Mouse (Mus musculus) embryonic facial prominence, embryonic 11.5 days (tissue): ENCODE results near the gene Crkl. TPM values are rescaled to one million over a fixed set of nuclear protein-coding genes. Genes with fewer than 3 reads are reported as not detected.

ENCODE experiments used
- ATAC-seq: fragments of 200-750 bp; cut with Nextera tagmentation; replicated peaks from 2 replicates; pipeline ENCODE4 v1.8.0; 2017; ENCODE audit warnings: low read depth; ENCODE audit not compliant: insufficient number of reproducible peaks, low FRiP score, low TSS enrichment
- DNase-seq: peaks from one replicate; pipeline ENCODE4 v3.0.0-alpha.2; 2015; ENCODE audit warnings: low spot score
- H3K27ac ChIP-seq: fragments of 300-500 bp; sonication (generic); replicated peaks from 2 replicates; pipeline ENCODE4 v1.5.1; 2014; ENCODE audit warnings: mild to moderate bottlenecking, low read depth, low read length, control low read depth
- H3K27me3 ChIP-seq: fragments of 300-500 bp; sonication (generic); 2 replicates; pipeline ENCODE4 v1.6.1; 2014; ENCODE audit warnings: mild to moderate bottlenecking, low read length, moderate library complexity, mixed read lengths; ENCODE audit not compliant: control insufficient read depth, insufficient read depth
- H3K36me3 ChIP-seq: fragments of 300-500 bp; sonication (generic); replicated peaks from 2 replicates; pipeline ENCODE4 v1.6.1; 2014; ENCODE audit warnings: low read depth, mild to moderate bottlenecking, low read length, moderate library complexity, mixed read lengths; ENCODE audit not compliant: control insufficient read depth, insufficient read depth
- H3K4me1 ChIP-seq: fragments of 300-500 bp; sonication (generic); 2 replicates; pipeline ENCODE4 v1.6.1; 2014; ENCODE audit warnings: low read length, mixed read lengths; ENCODE audit not compliant: control insufficient read depth, insufficient read depth
- H3K4me2 ChIP-seq: fragments of 300-500 bp; sonication (generic); 2 replicates; pipeline ENCODE4 v1.6.1; 2014; ENCODE audit warnings: low read depth, mild to moderate bottlenecking, control low read depth, low read length, moderate library complexity
- H3K4me3 ChIP-seq: fragments of 300-500 bp; sonication (generic); 2 replicates; pipeline ENCODE4 v1.5.1; 2014; ENCODE audit warnings: low read depth, low read length, control low read depth
- H3K9ac ChIP-seq: fragments of 300-500 bp; sonication (generic); replicated peaks from 2 replicates; pipeline ENCODE4 v1.6.1; 2014; ENCODE audit warnings: mild to moderate bottlenecking, control low read depth, low read length
- H3K9me3 ChIP-seq: fragments of 300-500 bp; sonication (generic); replicated peaks from 2 replicates; pipeline ENCODE4 v1.6.1; 2016; ENCODE audit warnings: mild to moderate bottlenecking, low read length, inconsistent platforms, mixed read lengths; ENCODE audit not compliant: control insufficient read depth
- WGBS: fragments of 180-500 bp; shearing (Covaris S2); extraction: QIAGEN DNeasy Blood & Tissue Kit; methylation state at CpG from one replicate; pipeline ENCODE4 v1.1.7; 2014; 5-methylcytosine and 5-hydroxymethylcytosine counted together
- polyA plus RNA-seq: library from polyadenylated mRNA; unstranded; fragments of >200 nt; fragmentation: Nextera tagmentation; extraction: Ambion mirVana; gene quantifications from 2 replicates; pipeline ENCODE4 v1.2.1, GENCODE M21; 2014

Gene Crkl
- polyA plus RNA-seq, 1 experiment from 2014 or later = 85.1 TPM

DNA sequence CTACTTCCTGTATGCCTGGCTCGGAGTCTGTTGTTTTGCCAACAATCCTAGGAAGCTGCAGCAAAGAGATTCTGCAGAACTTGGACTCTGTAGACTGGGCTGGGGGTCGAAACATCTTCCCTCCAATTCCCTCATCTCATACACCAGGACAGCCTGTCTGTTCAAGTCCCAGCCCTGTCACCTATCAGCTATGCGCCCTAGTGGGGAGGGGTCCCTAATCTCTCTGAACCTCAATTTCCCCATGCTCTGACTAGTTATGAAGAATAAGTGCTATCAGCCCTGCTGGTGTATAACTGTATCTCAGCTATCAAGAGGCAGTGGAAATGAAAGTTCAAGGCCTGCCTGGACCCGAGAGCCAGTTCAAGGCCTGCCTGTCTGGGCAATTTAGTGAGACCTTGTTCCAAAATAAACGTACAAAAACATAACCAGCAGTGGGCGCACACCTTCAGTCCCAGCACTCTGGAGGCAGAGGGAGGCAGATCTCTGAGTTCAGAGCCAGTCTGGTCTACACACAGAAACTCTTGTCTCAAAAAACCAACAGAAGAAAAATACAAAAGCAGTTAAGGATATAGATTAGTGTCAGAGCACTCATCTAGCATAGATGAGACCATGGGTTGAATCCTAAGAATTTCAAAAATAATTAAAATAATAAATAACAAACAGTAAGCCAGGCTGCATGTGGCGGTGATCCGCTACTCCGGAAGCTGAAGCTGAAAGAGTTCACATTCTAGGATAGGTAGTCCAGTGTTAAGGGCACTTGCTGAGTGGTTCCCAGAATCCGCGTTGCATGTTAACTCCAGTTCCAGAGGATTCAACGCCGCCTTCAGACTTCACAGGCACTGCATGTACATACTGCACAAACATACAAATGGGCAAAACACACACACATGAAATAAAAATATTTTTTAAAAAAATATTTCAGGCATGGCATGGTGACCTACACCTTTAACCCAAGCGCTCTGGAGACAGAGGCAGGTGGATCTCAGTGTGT, 37.0 kb downstream of the Crkl start:
- Histone ChIP-seq H3K27me3 (peaks cover 3% of the 10 kb centered on the region), H3K4me2 (peak overlapping the region; percentile 83), H3K9ac (no peak overlapping the region), H3K4me1 (peaks cover 3% of the 10 kb centered on the region; the same call in 1 of the 2 replicates), H3K27ac (no peak overlapping the region), H3K9me3 (no peaks in the 10 kb centered on the region), H3K36me3 (no peaks in the 10 kb centered on the region; the same call in none of the 2 replicates), H3K4me3 (peak overlapping the region; percentile 40)
- 46% methylated on average over 14 of the region's 14 CpGs for WGBS
- ATAC-seq (peak; percentile 1; the same call in 1 of the 2 replicates), DNase-seq (peak; percentile 43)

GRCm38 (mm10) chr16:17489469-17490111, 37.8 kb downstream of the Crkl start, which contains the start of gene Aifm3:
Gene Aifm3, plus strand, starts transcription at chr16:17489611.
- WGBS = under 1% methylated on average over 47 of the region's 47 CpGs

DNA sequence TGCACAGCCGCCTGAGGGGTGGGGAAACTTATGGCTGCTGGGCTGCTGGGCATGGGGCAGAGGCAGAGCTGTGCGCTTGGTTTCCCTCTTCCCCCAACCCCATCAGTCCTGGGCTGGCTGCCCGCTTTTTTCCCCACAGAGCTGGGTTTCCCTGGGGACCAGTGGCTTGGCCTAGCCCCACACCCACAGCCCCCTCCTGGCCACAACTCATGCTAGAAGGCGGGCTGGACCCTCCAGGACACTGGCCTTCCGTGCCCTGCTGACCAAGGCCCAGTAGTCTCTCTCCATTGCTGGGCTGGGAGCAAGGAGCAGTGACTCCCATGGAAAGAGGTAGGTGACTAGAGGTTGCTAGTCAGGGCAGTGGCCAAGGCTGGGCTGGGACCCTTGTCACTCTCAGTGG, 39.4 kb downstream of the Crkl start:
- 87% methylated on average over 5 of the region's 5 CpGs for WGBS
- H3K4me2 ChIP-seq = no peak overlapping the region
- peaks cover 3% of the 10 kb centered on the region; the same call in 1 of the 2 replicates for H3K4me1 ChIP-seq
- no peaks in the 10 kb centered on the region for H3K36me3 ChIP-seq
- no peak for ATAC-seq
- no peak overlapping the region for H3K4me3 ChIP-seq
- H3K27me3 ChIP-seq = peaks cover 3% of the 10 kb centered on the region
- H3K9me3 ChIP-seq = no peaks in the 10 kb centered on the region
- DNase-seq = no peak
- H3K9ac ChIP-seq = no peak overlapping the region
- no peak overlapping the region for H3K27ac ChIP-seq

More at GRCm38 (mm10) chr16:17489469-17490111, 37.8 kb downstream of the Crkl start, which contains the start of gene Aifm3:
- Histone ChIP-seq H3K4me3 (peak within 1 kb of the TSS; percentile 40), H3K4me2 (peak within 1 kb of the TSS; percentile 83), H3K4me1 (peaks cover 3% of the 10 kb centered on the region; the same call in 1 of the 2 replicates), H3K27me3 (peaks cover 3% of the 10 kb centered on the region), H3K27ac (no peak within 1 kb of the TSS), H3K36me3 (no peaks in the 10 kb centered on the region; the same call in 1 of the 2 replicates), H3K9me3 (no peaks in the 10 kb centered on the region), H3K9ac (peak within 1 kb of the TSS; percentile 57)
- peak; percentile 39 for DNase-seq
- peak; percentile 75 for ATAC-seq

DNA sequence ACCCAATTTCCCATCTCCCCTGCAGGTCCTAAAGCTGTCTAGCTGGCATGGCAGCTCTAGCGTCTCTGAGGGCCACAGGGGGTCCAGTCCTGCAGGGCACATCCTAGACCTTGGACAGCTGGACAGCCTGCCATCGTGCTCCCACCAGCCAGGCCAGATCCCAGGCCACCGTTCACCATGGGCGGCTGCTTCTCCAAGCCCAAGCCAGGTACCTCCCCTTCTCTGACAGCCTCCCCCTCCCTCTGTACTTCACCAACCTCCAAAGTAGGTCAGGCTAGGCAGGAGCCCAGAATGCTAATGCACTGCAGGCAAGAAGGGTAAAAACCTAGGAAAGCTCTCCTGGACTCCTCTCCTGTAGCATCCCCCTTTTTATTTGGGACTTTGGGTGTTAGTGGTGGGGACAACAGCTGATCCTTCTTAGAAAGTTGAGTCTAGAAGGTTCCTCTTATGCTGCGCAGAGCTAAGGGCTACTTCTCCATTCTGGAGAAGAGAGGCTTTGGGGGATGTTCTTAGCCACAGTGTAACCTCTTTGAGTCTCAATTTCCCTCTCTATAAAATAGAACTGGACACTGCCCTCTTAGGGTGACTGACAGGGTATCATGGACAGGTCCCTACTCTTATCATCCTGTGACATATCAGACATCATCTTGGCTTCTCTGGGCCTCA, 40.2 kb downstream of the Crkl start:
- H3K9me3 ChIP-seq = no peaks in the 10 kb centered on the region
- DNase-seq (no peak), ATAC-seq (no peak)
- H3K36me3 ChIP-seq = no peaks in the 10 kb centered on the region
- H3K4me1 ChIP-seq = peaks cover 3% of the 10 kb centered on the region; the same call in 1 of the 2 replicates
- H3K27me3 ChIP-seq = peaks cover 3% of the 10 kb centered on the region
- H3K4me2 ChIP-seq = no peak overlapping the region
- no peak overlapping the region for H3K9ac ChIP-seq
- H3K27ac ChIP-seq = no peak overlapping the region
- WGBS = 75% methylated on average over 5 of the region's 5 CpGs
- H3K4me3 ChIP-seq = no peak overlapping the region

- ATAC-seq (no peak), DNase-seq (no peak)
- Histone ChIP-seq H3K4me3 (no peak overlapping the region), H3K27me3 (no peaks in the 10 kb centered on the region), H3K9me3 (no peaks in the 10 kb centered on the region), H3K36me3 (no peaks in the 10 kb centered on the region), H3K4me2 (no peak overlapping the region), H3K9ac (no peak overlapping the region), H3K4me1 (no peaks in the 10 kb centered on the region), H3K27ac (no peak overlapping the region)
- 65% methylated on average over 2 of the region's 2 CpGs for WGBS
These were observed 44.9 kb downstream of the Crkl start for GRCm38 (mm10) chr16:17496499-17497305.

GRCm38 (mm10) chr16:17499249-17499883, 47.6 kb downstream of the Crkl start:
- no peak overlapping the region for H3K4me3 ChIP-seq
- H3K4me1 ChIP-seq = no peaks in the 10 kb centered on the region
- no peaks in the 10 kb centered on the region for H3K36me3 ChIP-seq
- peak; percentile 19 for DNase-seq
- no peaks in the 10 kb centered on the region for H3K27me3 ChIP-seq
- H3K27ac ChIP-seq = no peak overlapping the region
- no peak overlapping the region for H3K4me2 ChIP-seq
- WGBS = 22% methylated on average over 10 of the region's 10 CpGs
- ATAC-seq = peak; percentile 73
- no peaks in the 10 kb centered on the region for H3K9me3 ChIP-seq
- H3K9ac ChIP-seq = no peak overlapping the region

- 80% methylated on average over 4 of the region's 4 CpGs for WGBS
- Histone ChIP-seq H3K36me3 (no peaks in the 10 kb centered on the region), H3K9me3 (no peaks in the 10 kb centered on the region), H3K9ac (no peak overlapping the region), H3K4me2 (no peak overlapping the region), H3K27ac (no peak overlapping the region), H3K4me3 (no peak overlapping the region), H3K4me1 (no peaks in the 10 kb centered on the region), H3K27me3 (no peaks in the 10 kb centered on the region)
- DNase-seq = no peak
- no peak for ATAC-seq
These were observed 50.9 kb downstream of the Crkl start for GRCm38 (mm10) chr16:17502681-17503080.
